Mouse (Mus musculus) lung, embryonic 14.5 days (tissue): Measurements from ENCODE around the gene Rnf212b. TPM values are rescaled to one million over a fixed set of nuclear protein-coding genes. Genes with fewer than 3 reads are reported as not detected.

Source experiments
- ATAC-seq: fragments of 200-750 bp; cut with Nextera tagmentation; 2 replicates; pipeline ENCODE4 v1.8.0; 2017; ENCODE audit warnings: mild to moderate bottlenecking, moderate TSS enrichment, moderate library complexity; ENCODE audit not compliant: insufficient read depth
- DNase-seq: peaks from one replicate; pipeline ENCODE4 v3.0.0-alpha.2; 2015
- H3K27ac ChIP-seq: fragments of 300-500 bp; sonication (generic); 2 replicates; pipeline ENCODE4 v1.5.1; 2014; ENCODE audit warnings: low read depth, mild to moderate bottlenecking, moderate library complexity
- H3K27me3 ChIP-seq: fragments of 300-500 bp; sonication (generic); 2 replicates; pipeline ENCODE4 v1.6.1; 2014; ENCODE audit warnings: low read length, control low read depth; ENCODE audit not compliant: insufficient read depth
- H3K36me3 ChIP-seq: fragments of 300-500 bp; sonication (generic); 2 replicates; pipeline ENCODE4 v1.6.1; 2014; ENCODE audit warnings: control low read depth; ENCODE audit not compliant: insufficient read depth
- H3K4me1 ChIP-seq: fragments of 300-500 bp; sonication (generic); 2 replicates; pipeline ENCODE4 v1.6.1; 2014; ENCODE audit warnings: antibody characterized with exemption, control low read depth; ENCODE audit not compliant: insufficient read depth
- H3K4me2 ChIP-seq: fragments of 300-500 bp; sonication (generic); 2 replicates; pipeline ENCODE4 v1.6.1; 2014; ENCODE audit warnings: mild to moderate bottlenecking
- H3K4me3 ChIP-seq: fragments of 300-500 bp; sonication (generic); 2 replicates; pipeline ENCODE4 v1.5.1; 2014; ENCODE audit warnings: low read depth, low read length
- H3K9ac ChIP-seq: fragments of 300-500 bp; sonication (generic); 2 replicates; pipeline ENCODE4 v1.6.1; 2014
- H3K9me3 ChIP-seq: fragments of 300-500 bp; sonication (generic); 2 replicates; pipeline ENCODE4 v1.6.1; 2016; ENCODE audit warnings: low read depth, low read length, control low read depth
- CTCF ChIP-seq: IDR thresholded peaks from 2 replicates; pipeline ENCODE4 v1.5.1; 2016; ENCODE audit warnings: antibody characterized with exemption, low read depth
- WGBS: fragments of 180-500 bp; shearing (Covaris S2); extraction: QIAGEN DNeasy Blood & Tissue Kit; methylation state at CpG from one replicate; pipeline ENCODE4 v1.1.7; 2014; 5-methylcytosine and 5-hydroxymethylcytosine counted together
- polyA plus RNA-seq: library from polyadenylated mRNA; unstranded; fragments of >200 nt; fragmentation: Nextera tagmentation; extraction: Ambion mirVana; gene quantifications from 2 replicates; pipeline ENCODE4 v1.2.1, GENCODE M21; 2014

The Rnf212b gene
- polyA plus RNA-seq, 1 experiment from 2014 or later = not detected

DNA sequence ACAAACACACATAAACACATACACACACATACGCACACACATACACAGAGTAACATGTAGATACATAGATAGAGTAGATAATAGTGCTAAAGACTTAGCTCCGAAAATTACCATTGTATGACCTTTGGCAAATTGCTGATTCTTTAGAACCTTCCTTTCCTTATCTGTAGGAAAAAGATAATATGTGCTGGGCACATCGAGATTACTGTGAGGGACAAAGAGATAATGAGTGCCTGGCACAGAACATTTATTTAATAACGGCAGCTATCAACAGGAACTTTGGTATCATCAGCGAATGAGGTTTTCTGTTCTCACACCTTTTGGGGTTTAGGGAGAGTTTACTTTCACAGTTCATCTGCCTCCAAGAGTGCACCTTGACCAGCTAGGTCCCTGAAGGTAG lies 37.2 kb upstream of the Rnf212b start:
- 73% methylated on average over 5 of the region's 5 CpGs for WGBS
- ATAC-seq = no peak
- DNase-seq = no peak
- Histone ChIP-seq H3K9me3 (no peaks in the 10 kb centered on the region), H3K4me2 (no peak overlapping the region), H3K4me1 (no peaks in the 10 kb centered on the region), H3K36me3 (no peaks in the 10 kb centered on the region), H3K4me3 (no peak overlapping the region), H3K27me3 (peaks cover 18% of the 10 kb centered on the region), H3K9ac (no peak overlapping the region), H3K27ac (no peak overlapping the region)
- no peak for TF ChIP-seq CTCF

DNA sequence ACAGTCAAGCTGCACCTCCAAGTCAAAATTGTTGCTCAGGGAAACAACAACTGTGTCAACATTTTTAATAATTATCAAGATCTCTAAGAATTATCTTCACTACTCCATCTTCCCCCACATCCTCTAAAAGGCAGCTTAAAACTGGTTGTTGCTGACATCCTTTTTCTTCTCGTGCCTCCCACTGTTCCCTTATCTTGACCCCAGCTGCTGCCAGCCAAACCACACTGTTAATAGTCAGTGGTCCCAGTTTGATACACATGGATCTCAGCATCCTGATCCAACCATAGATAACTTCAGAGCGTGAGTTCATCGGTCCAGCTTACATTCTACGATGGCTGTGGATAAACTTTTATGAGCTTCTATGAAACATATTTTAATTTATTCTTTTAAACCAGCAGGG lies 36.0 kb upstream of the Rnf212b start:
- H3K4me1 ChIP-seq = no peaks in the 10 kb centered on the region
- no peak for ATAC-seq
- H3K9ac ChIP-seq = no peak overlapping the region
- 71% methylated on average over 4 of the region's 4 CpGs for WGBS
- no peak for TF ChIP-seq CTCF
- DNase-seq = no peak
- no peak overlapping the region for H3K27ac ChIP-seq
- H3K4me2 ChIP-seq = no peak overlapping the region
- H3K9me3 ChIP-seq = no peaks in the 10 kb centered on the region
- peaks cover 26% of the 10 kb centered on the region for H3K27me3 ChIP-seq
- H3K36me3 ChIP-seq = no peaks in the 10 kb centered on the region
- no peak overlapping the region for H3K4me3 ChIP-seq

DNA sequence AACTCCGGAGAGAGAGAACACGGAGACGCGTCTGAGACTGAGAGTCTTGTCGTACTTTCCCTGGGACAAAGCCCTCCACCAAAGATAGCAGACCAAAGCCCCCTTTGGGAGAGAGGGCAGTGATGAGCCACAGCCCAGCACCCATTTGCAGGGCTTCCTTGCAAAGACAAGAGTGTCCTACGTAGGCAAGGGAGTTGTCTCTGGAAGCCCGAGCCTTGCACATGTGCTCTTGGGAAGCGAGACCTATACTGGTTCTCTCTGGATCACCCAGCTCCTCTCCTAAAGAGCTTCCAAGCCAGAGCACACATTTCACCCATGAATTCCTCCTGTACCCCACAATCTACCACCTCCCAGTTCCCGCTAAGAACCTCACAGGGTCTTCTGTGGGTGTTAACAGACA lies 33.9 kb upstream of the Rnf212b start:
- no peak overlapping the region for H3K4me3 ChIP-seq

DNA sequence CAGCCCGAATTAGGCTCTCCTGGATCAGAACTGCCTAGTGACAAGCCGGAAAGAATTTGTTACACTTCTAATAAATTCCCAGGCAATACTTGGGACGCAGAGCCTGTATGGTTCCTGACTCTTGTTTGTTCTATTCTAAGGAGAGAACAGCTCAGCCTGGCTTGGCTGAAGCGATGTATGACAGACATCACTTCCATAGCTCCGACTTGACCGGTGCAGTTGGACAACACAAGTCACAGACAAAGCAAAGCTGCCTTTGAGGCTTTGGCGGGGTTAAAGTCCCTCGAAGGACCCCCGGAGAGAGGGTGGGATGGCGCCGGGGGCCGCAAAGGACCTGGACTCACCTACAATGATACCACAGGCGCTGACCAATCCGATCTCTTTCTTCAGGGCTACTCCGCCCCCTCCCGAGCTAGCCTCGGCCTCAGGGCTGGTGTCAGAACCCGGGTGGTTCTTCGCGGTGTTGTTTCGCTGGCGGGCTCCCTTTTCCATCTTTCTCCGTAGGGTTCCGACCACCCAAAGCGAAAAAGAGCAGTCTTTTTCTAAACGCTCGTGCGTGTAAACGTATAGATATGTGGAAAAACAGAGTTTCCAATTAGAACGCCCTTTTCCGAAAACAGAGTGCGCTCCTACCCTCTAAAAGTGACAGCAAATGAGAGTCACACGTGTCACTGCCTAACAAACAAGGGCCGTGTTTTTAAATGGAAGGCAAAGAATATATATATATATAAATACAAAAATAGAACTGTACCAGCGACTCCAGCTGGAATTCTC lies 32.9 kb upstream of the Rnf212b start:
- TF ChIP-seq CTCF = no peak
- 4% methylated on average over 35 of the region's 35 CpGs for WGBS
- Histone ChIP-seq H3K27me3 (peaks cover 26% of the 10 kb centered on the region), H3K27ac (no peak overlapping the region), H3K9me3 (no peaks in the 10 kb centered on the region), H3K4me1 (no peaks in the 10 kb centered on the region), H3K9ac (peak overlapping the region; percentile 40), H3K4me3 (peak overlapping the region; percentile 48), H3K4me2 (peak overlapping the region; percentile 93), H3K36me3 (no peaks in the 10 kb centered on the region)
- peak; percentile 46 for DNase-seq
- peak; percentile 69 for ATAC-seq

More for the DNA sequence above, 33.9 kb upstream of the Rnf212b start:
- Histone ChIP-seq H3K27me3 (peaks cover 26% of the 10 kb centered on the region), H3K9me3 (no peaks in the 10 kb centered on the region), H3K4me1 (no peaks in the 10 kb centered on the region), H3K27ac (no peak overlapping the region), H3K4me2 (0 out of 2 replicates have a peak overlapping the region, but pooled peaks have one; percentile 93), H3K36me3 (no peaks in the 10 kb centered on the region), H3K9ac (no peak overlapping the region)
- no peak for ATAC-seq
- TF ChIP-seq CTCF = no peak
- DNase-seq = no peak
- 85% methylated on average over 9 of the region's 9 CpGs for WGBS

DNA sequence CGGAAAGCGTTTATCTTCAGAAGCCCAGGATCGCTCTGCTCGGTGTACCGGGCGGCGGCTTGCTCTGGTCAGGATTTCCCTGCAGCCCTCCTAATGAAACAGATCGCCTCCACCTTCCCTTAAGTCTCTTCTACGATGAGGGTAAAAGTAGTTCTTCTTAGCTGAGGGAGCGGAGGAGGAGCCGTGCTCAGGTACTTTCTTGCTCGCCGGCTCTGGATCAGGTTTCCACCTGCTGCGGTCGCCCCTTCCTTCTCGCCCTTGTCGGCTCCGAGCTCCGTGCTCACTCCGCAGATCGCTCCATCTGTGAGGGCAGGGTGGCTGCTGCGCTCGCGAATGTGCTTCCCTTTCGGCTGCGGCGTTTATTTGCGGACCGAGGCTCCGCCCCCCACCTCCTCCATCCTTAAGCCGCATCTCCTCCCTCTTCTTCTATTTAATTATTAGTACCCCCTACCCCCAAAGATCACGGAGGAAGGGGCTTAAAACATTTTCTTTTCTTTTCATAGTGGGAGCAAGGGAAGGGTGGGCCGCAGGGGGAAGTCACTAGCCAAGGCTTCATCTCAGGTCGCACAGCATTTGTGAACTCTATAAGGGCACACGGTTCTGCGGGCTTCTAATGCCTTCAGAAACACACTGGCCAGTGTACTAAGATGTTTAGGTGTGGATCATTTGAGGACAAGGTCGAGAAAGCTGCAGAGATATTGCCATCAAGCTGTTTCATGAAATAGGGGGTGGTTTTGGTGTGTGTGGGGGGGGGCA lies 32.2 kb upstream of the Rnf212b start, which contains the start of gene Slc7a8:
TSS of gene Slc7a8 (minus strand) at position 337 of the 756 bp plus-strand sequence.
- Histone ChIP-seq H3K27ac (no peak within 1 kb of the TSS), H3K4me2 (peak within 1 kb of the TSS; percentile 93), H3K36me3 (no peaks in the 10 kb centered on the region), H3K9me3 (no peaks in the 10 kb centered on the region), H3K27me3 (peaks cover 26% of the 10 kb centered on the region), H3K9ac (peak within 1 kb of the TSS; percentile 40), H3K4me1 (no peaks in the 10 kb centered on the region), H3K4me3 (peak within 1 kb of the TSS; percentile 48)
- 1% methylated on average over 37 of the region's 37 CpGs for WGBS
- ATAC-seq (peak; percentile 57), DNase-seq (peak; percentile 71)
- no peak for TF ChIP-seq CTCF

DNA sequence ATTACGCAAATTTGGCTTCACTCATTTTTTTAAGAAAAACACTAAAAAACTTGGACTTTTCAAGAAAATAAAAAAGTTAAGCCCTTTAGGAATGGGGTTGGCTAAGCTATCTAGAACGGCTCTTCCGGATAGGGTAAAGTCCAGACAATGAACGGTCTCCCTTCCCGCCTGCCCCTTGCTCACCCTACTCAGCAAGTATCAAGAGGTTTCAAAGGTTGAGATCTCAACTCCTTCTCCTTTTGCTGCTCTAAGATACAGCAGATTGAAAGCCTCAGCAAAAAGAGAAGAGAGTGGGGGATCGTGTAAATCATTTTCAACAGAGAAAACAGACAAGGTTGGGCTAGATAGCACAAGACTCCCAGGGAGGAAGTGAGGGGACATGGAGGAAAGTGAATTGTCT lies 31.0 kb upstream of the Rnf212b start:
- Histone ChIP-seq H3K27me3 (peaks cover 26% of the 10 kb centered on the region), H3K9ac (no peak overlapping the region), H3K36me3 (no peaks in the 10 kb centered on the region), H3K4me1 (no peaks in the 10 kb centered on the region), H3K9me3 (no peaks in the 10 kb centered on the region), H3K4me3 (no peak overlapping the region), H3K27ac (no peak overlapping the region), H3K4me2 (no peak overlapping the region)
- no peak for TF ChIP-seq CTCF
- no peak for DNase-seq
- ATAC-seq = no peak
- 81% methylated on average over 6 of the region's 6 CpGs for WGBS

DNA sequence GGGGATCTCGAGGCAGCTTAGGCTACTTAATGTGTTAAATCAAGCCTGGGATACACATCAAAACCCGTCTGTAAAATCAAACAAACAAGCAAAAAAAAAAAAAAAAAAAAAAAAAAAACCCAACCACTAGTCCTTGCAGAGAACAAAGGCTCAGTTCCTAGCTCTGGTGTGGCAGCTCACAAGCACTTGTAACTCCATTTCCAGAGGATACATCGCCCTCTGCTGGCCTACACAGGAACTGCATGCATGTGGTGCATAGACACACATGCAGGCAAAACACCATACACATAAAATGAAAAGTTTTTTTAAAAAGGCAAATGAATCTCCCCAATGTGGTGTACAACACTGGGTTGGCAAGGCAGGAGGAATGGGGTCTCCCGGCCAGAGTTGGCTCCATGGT lies 28.0 kb upstream of the Rnf212b start:
- Histone ChIP-seq H3K36me3 (no peaks in the 10 kb centered on the region), H3K4me3 (no peak overlapping the region), H3K9ac (no peak overlapping the region), H3K4me1 (no peaks in the 10 kb centered on the region), H3K9me3 (no peaks in the 10 kb centered on the region), H3K27ac (no peak overlapping the region), H3K4me2 (no peak overlapping the region), H3K27me3 (peaks cover 16% of the 10 kb centered on the region)
- peak; percentile 88 for TF ChIP-seq CTCF
- ATAC-seq (no peak), DNase-seq (peak; percentile 81)
- WGBS = 54% methylated on average over 4 of the region's 4 CpGs
